Mouse (Mus musculus): ENCODE results near the gene Hcrtr1. TPM values are rescaled to one million over a fixed set of nuclear protein-coding genes. Genes with fewer than 3 reads are reported as not detected.

Hcrtr1 gene
- polyA plus RNA-seq, 1 experiment, result 0.82 TPM

DNA sequence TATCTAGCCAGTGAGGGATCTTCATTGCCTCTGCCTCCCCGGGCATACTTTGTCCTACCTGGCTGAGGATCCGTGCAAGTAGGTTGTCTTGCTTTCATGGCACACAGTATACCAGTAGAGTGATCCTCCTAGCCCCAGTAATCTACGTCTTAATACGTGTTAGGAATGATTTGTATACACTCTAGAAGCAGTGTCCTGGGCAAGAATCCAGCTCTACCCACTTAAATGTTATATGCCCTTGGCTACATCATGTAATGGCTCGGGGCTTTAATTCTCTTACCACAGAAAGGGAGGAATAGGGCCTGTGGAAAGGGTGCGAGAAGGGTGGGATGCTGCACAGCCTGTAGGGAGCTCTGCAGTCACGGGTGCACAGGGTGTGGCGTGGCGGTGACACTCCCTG, 29.5 kb downstream of the Hcrtr1 start:
- Histone ChIP-seq H3K4me3 (ENCODE audit: low read depth, low read length) (no peak overlapping the region), H3K4me1 (ENCODE audit: control insufficient read depth, insufficient read depth, low read length) (no peaks in the 10 kb centered on the region), H3K36me3 (ENCODE audit: control insufficient read depth, insufficient read depth, low read length, poor library complexity, severe bottlenecking) (no peaks in the 10 kb centered on the region), H3K27ac (ENCODE audit: insufficient read depth, low read length) (no peak overlapping the region), H3K27me3 (ENCODE audit: control insufficient read depth, insufficient read depth, low read length, poor library complexity, severe bottlenecking) (no peaks in the 10 kb centered on the region), H3K9me3 (replicated peaks; ENCODE audit: control insufficient read depth, insufficient read depth, low read length, poor library complexity, severe bottlenecking) (no peaks in the 10 kb centered on the region), H3K9ac (ENCODE audit: low read depth, poor library complexity, severe bottlenecking) (no peak overlapping the region)
- no peak for TF ChIP-seq CTCF (IDR thresholded peaks at IDR 0.05; ENCODE audit: low read depth, low read length)
- TF ChIP-seq EP300 (IDR thresholded peaks at IDR 0.05; ENCODE audit: insufficient read depth, low read depth, low read length), result no peak
- no peak for TF ChIP-seq POLR2A (IDR thresholded peaks at IDR 0.05; ENCODE audit: insufficient read depth, low read length)

DNA sequence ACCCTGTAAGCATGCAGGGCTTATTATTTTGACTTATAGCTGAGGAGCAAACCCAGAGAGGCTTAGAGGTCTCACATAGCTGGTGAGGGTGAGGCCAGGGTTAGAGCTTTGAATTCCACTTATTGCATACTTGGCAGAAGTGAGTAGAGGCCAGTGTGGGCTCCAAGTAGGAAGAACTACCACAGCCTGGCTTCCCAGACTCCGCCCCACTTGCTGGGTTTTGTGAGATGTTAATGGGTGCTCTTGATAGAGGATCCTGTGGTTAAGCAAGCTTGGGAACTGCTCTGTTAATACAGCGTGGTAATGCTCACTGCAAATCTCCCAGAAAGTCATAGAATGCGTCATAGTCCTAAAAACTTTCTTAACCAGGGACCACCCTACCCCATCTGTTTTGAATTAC, 30.2 kb downstream of the Hcrtr1 start:
- Histone ChIP-seq H3K27me3 (ENCODE audit: control insufficient read depth, insufficient read depth, low read length, poor library complexity, severe bottlenecking) (no peaks in the 10 kb centered on the region), H3K9ac (ENCODE audit: low read depth, poor library complexity, severe bottlenecking) (no peak overlapping the region), H3K27ac (ENCODE audit: insufficient read depth, low read length) (no peak overlapping the region), H3K9me3 (replicated peaks; ENCODE audit: control insufficient read depth, insufficient read depth, low read length, poor library complexity, severe bottlenecking) (no peaks in the 10 kb centered on the region), H3K4me1 (ENCODE audit: control insufficient read depth, insufficient read depth, low read length) (no peaks in the 10 kb centered on the region), H3K4me3 (ENCODE audit: low read depth, low read length) (no peak overlapping the region), H3K36me3 (ENCODE audit: control insufficient read depth, insufficient read depth, low read length, poor library complexity, severe bottlenecking) (no peaks in the 10 kb centered on the region)
- TF ChIP-seq EP300 (IDR thresholded peaks at IDR 0.05; ENCODE audit: insufficient read depth, low read depth, low read length) (no peak), POLR2A (IDR thresholded peaks at IDR 0.05; ENCODE audit: insufficient read depth, low read length) (no peak), CTCF (IDR thresholded peaks at IDR 0.05; ENCODE audit: low read depth, low read length) (no peak)

DNA sequence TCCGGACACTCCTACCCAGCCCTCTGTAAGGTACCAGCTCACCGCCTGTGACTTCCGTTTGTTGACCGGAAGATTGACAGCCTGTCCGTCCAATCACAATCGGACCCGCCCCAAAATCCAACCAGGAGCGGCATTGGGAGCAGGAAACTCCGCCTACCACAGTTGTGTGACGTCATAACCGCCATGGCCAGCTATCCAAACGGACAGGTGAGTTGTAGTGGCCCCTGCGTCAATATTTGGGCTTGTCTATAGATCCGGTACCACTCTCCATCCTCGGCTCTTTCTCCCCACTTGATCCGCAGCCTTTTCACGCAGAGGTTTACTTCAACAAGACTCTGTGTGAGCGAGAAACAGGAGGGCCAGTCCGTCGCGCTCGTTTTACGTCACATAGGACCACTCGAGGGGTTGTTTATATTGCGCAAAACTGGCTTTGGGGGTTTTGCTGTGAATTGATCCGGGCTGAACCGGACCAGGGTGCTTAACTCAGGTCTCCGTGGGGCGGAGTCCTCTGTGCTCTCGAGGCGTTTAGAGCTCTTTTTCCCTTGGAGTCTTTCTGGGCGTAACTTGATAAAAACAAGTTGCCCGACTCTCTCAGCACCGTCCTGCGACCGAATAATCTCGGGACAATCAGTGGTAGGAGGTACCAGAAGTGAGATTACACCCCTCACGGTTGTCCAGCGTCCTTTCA, 31.6 kb downstream of the Hcrtr1 start:
- H3K27ac ChIP-seq (ENCODE audit: insufficient read depth, low read length), result peak overlapping the region; percentile 49

DNA sequence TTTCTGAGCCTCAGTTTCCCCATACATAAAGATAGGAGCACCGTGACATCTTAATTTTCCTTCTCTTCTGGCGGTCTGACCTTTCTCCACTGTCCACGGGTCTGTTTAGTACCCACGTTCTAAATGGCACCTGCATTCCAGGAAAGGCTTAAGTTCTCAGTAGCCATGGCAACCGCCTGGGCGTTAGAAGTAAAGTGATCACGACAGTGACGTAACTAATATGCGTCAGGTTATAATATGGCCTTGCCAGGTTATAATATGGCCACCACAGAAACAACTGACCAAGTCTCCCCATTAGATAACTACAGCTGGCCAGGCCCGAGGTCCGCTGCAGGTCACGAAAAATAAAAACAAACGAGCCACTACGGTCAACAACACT, 32.1 kb downstream of the Hcrtr1 start:
- Histone ChIP-seq H3K4me1 (ENCODE audit: control insufficient read depth, insufficient read depth, low read length) (peaks cover 3% of the 10 kb centered on the region), H3K36me3 (ENCODE audit: control insufficient read depth, insufficient read depth, low read length, poor library complexity, severe bottlenecking) (no peaks in the 10 kb centered on the region), H3K9me3 (replicated peaks; ENCODE audit: control insufficient read depth, insufficient read depth, low read length, poor library complexity, severe bottlenecking) (0 out of 2 replicates have a peak, but pooled peaks cover 2% of the 10 kb centered on the region), H3K9ac (ENCODE audit: low read depth, poor library complexity, severe bottlenecking) (no peak overlapping the region), H3K4me3 (ENCODE audit: low read depth, low read length) (peak overlapping the region; percentile 93), H3K27me3 (ENCODE audit: control insufficient read depth, insufficient read depth, low read length, poor library complexity, severe bottlenecking) (no peaks in the 10 kb centered on the region), H3K27ac (ENCODE audit: insufficient read depth, low read length) (no peak overlapping the region)
- no peak for TF ChIP-seq CTCF (IDR thresholded peaks at IDR 0.05; ENCODE audit: low read depth, low read length)
- TF ChIP-seq POLR2A (IDR thresholded peaks at IDR 0.05; ENCODE audit: insufficient read depth, low read length), result no peak
- no peak for TF ChIP-seq EP300 (IDR thresholded peaks at IDR 0.05; ENCODE audit: insufficient read depth, low read depth, low read length)

More for the DNA sequence above, 31.6 kb downstream of the Hcrtr1 start:
- Histone ChIP-seq H3K9me3 (replicated peaks; ENCODE audit: control insufficient read depth, insufficient read depth, low read length, poor library complexity, severe bottlenecking) (0 out of 2 replicates have a peak, but pooled peaks cover 2% of the 10 kb centered on the region), H3K36me3 (ENCODE audit: control insufficient read depth, insufficient read depth, low read length, poor library complexity, severe bottlenecking) (no peaks in the 10 kb centered on the region), H3K4me3 (ENCODE audit: low read depth, low read length) (peak overlapping the region; percentile 93), H3K4me1 (ENCODE audit: control insufficient read depth, insufficient read depth, low read length) (peaks cover 3% of the 10 kb centered on the region), H3K27me3 (ENCODE audit: control insufficient read depth, insufficient read depth, low read length, poor library complexity, severe bottlenecking) (no peaks in the 10 kb centered on the region), H3K9ac (ENCODE audit: low read depth, poor library complexity, severe bottlenecking) (peak overlapping the region; percentile 70)
- TF ChIP-seq EP300 (IDR thresholded peaks at IDR 0.05; ENCODE audit: insufficient read depth, low read depth, low read length) (no peak), CTCF (IDR thresholded peaks at IDR 0.05; ENCODE audit: low read depth, low read length) (no peak)

DNA sequence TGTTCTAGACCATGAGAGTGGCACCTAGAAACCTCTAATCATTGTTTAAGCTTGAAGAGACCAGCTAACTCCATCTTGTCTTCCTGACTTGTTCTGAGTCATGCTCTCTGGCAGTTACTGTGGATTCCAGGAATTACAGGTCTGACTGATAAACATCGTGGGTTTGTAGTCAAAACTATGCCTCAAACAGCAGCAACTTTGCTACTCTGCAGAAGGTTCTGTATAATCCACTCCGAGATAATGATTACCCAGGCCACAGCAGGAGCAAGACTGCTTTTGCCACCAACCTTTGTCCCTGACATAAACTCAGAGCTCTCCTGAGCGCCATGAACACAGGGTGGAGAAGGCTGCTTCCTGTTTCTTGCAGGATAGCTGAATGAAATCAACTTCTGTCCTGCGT, 34.6 kb downstream of the Hcrtr1 start:
- Histone ChIP-seq H3K36me3 (ENCODE audit: control insufficient read depth, insufficient read depth, low read length, poor library complexity, severe bottlenecking) (no peaks in the 10 kb centered on the region), H3K27ac (ENCODE audit: insufficient read depth, low read length) (no peak overlapping the region), H3K4me1 (ENCODE audit: control insufficient read depth, insufficient read depth, low read length) (peaks cover 5% of the 10 kb centered on the region), H3K9ac (ENCODE audit: low read depth, poor library complexity, severe bottlenecking) (no peak overlapping the region), H3K9me3 (replicated peaks; ENCODE audit: control insufficient read depth, insufficient read depth, low read length, poor library complexity, severe bottlenecking) (0 out of 2 replicates have a peak, but pooled peaks cover 2% of the 10 kb centered on the region), H3K27me3 (ENCODE audit: control insufficient read depth, insufficient read depth, low read length, poor library complexity, severe bottlenecking) (peaks cover 4% of the 10 kb centered on the region; the same call in 1 of the 2 replicates), H3K4me3 (ENCODE audit: low read depth, low read length) (no peak overlapping the region)
- TF ChIP-seq EP300 (IDR thresholded peaks at IDR 0.05; ENCODE audit: insufficient read depth, low read depth, low read length) (no peak), CTCF (IDR thresholded peaks at IDR 0.05; ENCODE audit: low read depth, low read length) (no peak), POLR2A (IDR thresholded peaks at IDR 0.05; ENCODE audit: insufficient read depth, low read length) (no peak)

DNA sequence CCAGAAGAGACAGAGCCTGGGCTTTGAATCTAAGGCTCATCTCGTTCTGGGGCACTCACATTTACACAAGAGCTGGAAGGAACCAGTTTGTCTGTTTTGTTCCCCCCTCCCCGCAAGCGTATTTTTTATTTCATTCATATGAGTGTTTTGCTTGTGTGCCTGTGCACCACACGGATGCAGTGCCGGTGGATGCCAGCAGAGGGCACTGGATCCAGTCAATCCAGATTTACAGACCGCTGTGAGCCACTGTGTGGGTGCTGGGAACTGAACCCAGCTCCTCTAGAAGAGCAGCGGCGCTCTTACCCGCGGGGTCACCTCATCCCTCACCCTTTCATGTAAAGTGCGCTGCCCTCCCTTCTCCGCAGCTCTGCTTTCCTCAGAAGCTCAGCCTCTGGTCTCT, 35.5 kb downstream of the Hcrtr1 start:
- TF ChIP-seq POLR2A (IDR thresholded peaks at IDR 0.05; ENCODE audit: insufficient read depth, low read length) (no peak), CTCF (IDR thresholded peaks at IDR 0.05; ENCODE audit: low read depth, low read length) (peak; percentile 64)
- H3K27me3 ChIP-seq (ENCODE audit: control insufficient read depth, insufficient read depth, low read length, poor library complexity, severe bottlenecking), result peaks cover 4% of the 10 kb centered on the region; the same call in 1 of the 2 replicates
- no peaks in the 10 kb centered on the region for H3K36me3 ChIP-seq (ENCODE audit: control insufficient read depth, insufficient read depth, low read length, poor library complexity, severe bottlenecking)
- 0 out of 2 replicates have a peak, but pooled peaks cover 2% of the 10 kb centered on the region for H3K9me3 ChIP-seq (replicated peaks; ENCODE audit: control insufficient read depth, insufficient read depth, low read length, poor library complexity, severe bottlenecking)
- H3K9ac ChIP-seq (ENCODE audit: low read depth, poor library complexity, severe bottlenecking), result no peak overlapping the region
- H3K27ac ChIP-seq (ENCODE audit: insufficient read depth, low read length), result no peak overlapping the region
- peaks cover 5% of the 10 kb centered on the region for H3K4me1 ChIP-seq (ENCODE audit: control insufficient read depth, insufficient read depth, low read length)
- no peak overlapping the region for H3K4me3 ChIP-seq (ENCODE audit: low read depth, low read length)

Data from ES-Bruce4 (cell line).